Mouse (Mus musculus) liver, embryonic 11.5 days (tissue): ENCODE results near the gene Olfr805. TPM values are rescaled to one million over a fixed set of nuclear protein-coding genes. Genes with fewer than 3 reads are reported as not detected.

Experiments
- ATAC-seq: fragments of 200-750 bp; cut with Nextera tagmentation; replicated peaks from 2 replicates; pipeline ENCODE4 v1.8.0; 2017; ENCODE audit warnings: moderate number of reproducible peaks, mild to moderate bottlenecking, moderate TSS enrichment, moderate library complexity; ENCODE audit not compliant: low FRiP score
- DNase-seq: peaks from one replicate; pipeline ENCODE4 v3.0.0-alpha.2; 2017; ENCODE audit warnings: low spot score
- H3K27ac ChIP-seq: fragments of 300-500 bp; sonication (generic); 2 replicates; pipeline ENCODE4 v1.5.1; 2014; ENCODE audit warnings: mild to moderate bottlenecking, low read depth, low read length, control low read depth
- H3K27me3 ChIP-seq: fragments of 300-500 bp; sonication (generic); replicated peaks from 2 replicates; pipeline ENCODE4 v1.6.1; 2014; ENCODE audit warnings: low read length, mixed read lengths; ENCODE audit not compliant: control insufficient read depth, insufficient read depth
- H3K36me3 ChIP-seq: fragments of 300-500 bp; sonication (generic); 2 replicates; pipeline ENCODE4 v1.6.1; 2014; ENCODE audit warnings: mild to moderate bottlenecking, low read length, moderate library complexity, mixed read lengths; ENCODE audit not compliant: control insufficient read depth, insufficient read depth
- H3K4me1 ChIP-seq: fragments of 300-500 bp; sonication (generic); replicated peaks from 2 replicates; pipeline ENCODE4 v1.6.1; 2014; ENCODE audit warnings: low read length, mixed read lengths; ENCODE audit not compliant: control insufficient read depth, insufficient read depth
- H3K4me2 ChIP-seq: fragments of 300-500 bp; sonication (generic); 2 replicates; pipeline ENCODE4 v1.6.1; 2014; ENCODE audit warnings: mild to moderate bottlenecking, control low read depth, moderate library complexity
- H3K4me3 ChIP-seq: fragments of 300-500 bp; sonication (generic); 2 replicates; pipeline ENCODE4 v1.5.1; 2014; ENCODE audit warnings: low read depth, low read length, control low read depth
- H3K9ac ChIP-seq: fragments of 300-500 bp; sonication (generic); 2 replicates; pipeline ENCODE4 v1.6.1; 2014; ENCODE audit warnings: low read depth, low read length, control low read depth
- H3K9me3 ChIP-seq: fragments of 300-500 bp; sonication (generic); 2 replicates; pipeline ENCODE4 v1.6.1; 2016; ENCODE audit warnings: low read length, inconsistent platforms, mixed read lengths; ENCODE audit not compliant: control insufficient read depth
- WGBS: fragments of 180-500 bp; shearing (Covaris S2); extraction: QIAGEN DNeasy Blood & Tissue Kit; methylation state at CpG from one replicate; pipeline ENCODE4 v1.1.7; 2014; 5-methylcytosine and 5-hydroxymethylcytosine counted together
- polyA plus RNA-seq: library from polyadenylated mRNA; unstranded; fragments of >200 nt; fragmentation: Nextera tagmentation; extraction: Ambion mirVana; gene quantifications from 2 replicates; pipeline ENCODE4 v1.2.1, GENCODE M21; 2014

Gene Olfr805
- polyA plus RNA-seq = not detected in 2 replicates

- 92% methylated on average over 2 of the region's 2 CpGs for WGBS
- H3K9me3 ChIP-seq = no peaks in the 10 kb centered on the region
Measured at GRCm38 (mm10) chr10:129729275-129729674, at the start of gene Olfr805. Olfr805 (minus strand) TSS chr10:129729375.

GRCm38 (mm10) chr10:129778123-129778522 lies 48.9 kb upstream of the Olfr805 start:
- no peak overlapping the region for H3K4me3 ChIP-seq

More at GRCm38 (mm10) chr10:129729275-129729674, at the start of gene Olfr805:
- no peak within 1 kb of the TSS for H3K4me2 ChIP-seq
- no peak within 1 kb of the TSS for H3K27ac ChIP-seq
- H3K4me1 ChIP-seq = no peaks in the 10 kb centered on the region
- DNase-seq (no peak), ATAC-seq (no peak)
- H3K27me3 ChIP-seq = no peaks in the 10 kb centered on the region
- H3K9ac ChIP-seq = no peak within 1 kb of the TSS
- no peak within 1 kb of the TSS for H3K4me3 ChIP-seq
- H3K36me3 ChIP-seq = no peaks in the 10 kb centered on the region

DNA sequence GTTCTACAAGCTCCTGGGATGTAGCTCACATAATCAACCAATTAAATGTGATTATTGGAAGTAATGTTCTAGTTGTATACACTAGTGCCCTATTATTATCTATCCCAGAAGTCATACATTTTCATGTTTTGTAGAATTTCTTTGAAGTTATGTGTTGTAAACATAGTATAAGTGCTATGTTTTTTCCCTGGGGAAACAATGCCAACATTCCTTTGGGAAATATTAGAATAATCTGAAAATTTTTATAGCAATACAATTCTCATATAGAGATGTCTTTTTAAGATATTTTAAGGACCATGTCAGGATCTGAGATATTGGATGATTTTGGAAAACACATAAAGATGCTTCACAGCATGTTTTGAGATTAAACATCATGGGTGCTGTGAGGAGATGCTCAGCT lies 45.2 kb upstream of the Olfr805 start, which contains the start of gene Olfr809:
Olfr809 (plus strand) TSS at position 301 of the 400 bp plus-strand sequence.
- Histone ChIP-seq H3K4me2 (no peak within 1 kb of the TSS), H3K9me3 (no peaks in the 10 kb centered on the region), H3K27ac (no peak within 1 kb of the TSS), H3K4me3 (no peak within 1 kb of the TSS), H3K4me1 (no peaks in the 10 kb centered on the region), H3K36me3 (no peaks in the 10 kb centered on the region), H3K9ac (no peak within 1 kb of the TSS), H3K27me3 (no peaks in the 10 kb centered on the region)
- DNase-seq (no peak), ATAC-seq (no peak)

More at GRCm38 (mm10) chr10:129778123-129778522, 48.9 kb upstream of the Olfr805 start:
- DNase-seq (no peak), ATAC-seq (no peak)
- no peak overlapping the region for H3K9ac ChIP-seq
- no peaks in the 10 kb centered on the region for H3K36me3 ChIP-seq
- H3K4me1 ChIP-seq = no peaks in the 10 kb centered on the region
- H3K9me3 ChIP-seq = no peaks in the 10 kb centered on the region
- H3K27ac ChIP-seq = no peak overlapping the region
- H3K27me3 ChIP-seq = no peaks in the 10 kb centered on the region
- H3K4me2 ChIP-seq = no peak overlapping the region

- H3K27me3 ChIP-seq = no peaks in the 10 kb centered on the region
- 86% methylated on average over 1 of the region's 1 CpGs for WGBS
- ATAC-seq (no peak), DNase-seq (no peak)
- no peaks in the 10 kb centered on the region for H3K9me3 ChIP-seq
- H3K4me3 ChIP-seq = no peak within 1 kb of the TSS
- no peaks in the 10 kb centered on the region for H3K4me1 ChIP-seq
- H3K36me3 ChIP-seq = no peaks in the 10 kb centered on the region
- H3K9ac ChIP-seq = no peak within 1 kb of the TSS
- no peak within 1 kb of the TSS for H3K4me2 ChIP-seq
- no peak within 1 kb of the TSS for H3K27ac ChIP-seq
Measured at GRCm38 (mm10) chr10:129765182-129765581, 36.0 kb upstream of the Olfr805 start, which contains the start of gene Olfr808. Olfr808 (plus strand) TSS chr10:129765482.

GRCm38 (mm10) chr10:129757693-129758092 lies 28.5 kb upstream of the Olfr805 start, which contains the start of gene Olfr807:
Olfr807 (minus strand) TSS chr10:129757793.
- DNase-seq = no peak
- H3K9ac ChIP-seq = no peak within 1 kb of the TSS

GRCm38 (mm10) chr10:129741821-129742220 lies 12.6 kb upstream of the Olfr805 start, which contains the start of gene Olfr806:
Olfr806 (minus strand) TSS chr10:129741921.
- H3K9ac ChIP-seq = no peak within 1 kb of the TSS

More at GRCm38 (mm10) chr10:129757693-129758092, 28.5 kb upstream of the Olfr805 start, which contains the start of gene Olfr807:
- Histone ChIP-seq H3K36me3 (no peaks in the 10 kb centered on the region), H3K4me1 (no peaks in the 10 kb centered on the region), H3K4me3 (no peak within 1 kb of the TSS), H3K9me3 (no peaks in the 10 kb centered on the region), H3K27me3 (no peaks in the 10 kb centered on the region), H3K4me2 (no peak within 1 kb of the TSS), H3K27ac (no peak within 1 kb of the TSS)
- ATAC-seq = no peak
- 80% methylated on average over 1 of the region's 1 CpGs for WGBS

GRCm38 (mm10) chr10:129702910-129703309 lies 26.3 kb downstream of the Olfr805 start, which contains the start of gene Olfr804:
Olfr804 (plus strand) TSS chr10:129703210.
- Histone ChIP-seq H3K4me1 (no peaks in the 10 kb centered on the region), H3K4me2 (no peak within 1 kb of the TSS), H3K9me3 (no peaks in the 10 kb centered on the region), H3K36me3 (no peaks in the 10 kb centered on the region), H3K4me3 (no peak within 1 kb of the TSS), H3K27ac (no peak within 1 kb of the TSS), H3K27me3 (no peaks in the 10 kb centered on the region), H3K9ac (no peak within 1 kb of the TSS)
- DNase-seq (no peak), ATAC-seq (no peak)

More at GRCm38 (mm10) chr10:129741821-129742220, 12.6 kb upstream of the Olfr805 start, which contains the start of gene Olfr806:
- DNase-seq (no peak), ATAC-seq (no peak)
- no peaks in the 10 kb centered on the region for H3K9me3 ChIP-seq
- no peak within 1 kb of the TSS for H3K27ac ChIP-seq
- H3K27me3 ChIP-seq = no peaks in the 10 kb centered on the region
- H3K4me1 ChIP-seq = no peaks in the 10 kb centered on the region
- H3K4me3 ChIP-seq = no peak within 1 kb of the TSS
- no peak within 1 kb of the TSS for H3K4me2 ChIP-seq
- no peaks in the 10 kb centered on the region for H3K36me3 ChIP-seq

DNA sequence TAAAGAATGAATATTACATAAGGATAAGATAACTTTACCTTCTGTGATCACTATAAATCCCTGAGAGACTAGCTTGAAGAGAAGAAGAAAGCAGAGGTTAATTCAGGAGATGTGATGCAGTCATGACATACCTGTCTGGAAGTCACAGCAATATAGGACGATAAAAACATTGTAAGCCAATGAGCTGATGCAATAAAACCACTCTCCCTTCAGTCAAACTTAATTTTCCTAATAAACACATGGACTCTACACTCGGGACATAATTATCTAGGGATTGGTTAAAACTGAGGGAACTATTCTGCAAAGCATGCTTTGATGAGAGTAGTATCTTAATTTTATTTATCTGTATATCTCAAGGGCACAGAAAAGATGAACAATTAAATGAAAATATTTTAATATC lies 35.0 kb downstream of the Olfr805 start, which contains the start of gene Olfr803:
Olfr803 (minus strand) TSS at position 101 of the 400 bp plus-strand sequence.
- ATAC-seq (no peak), DNase-seq (no peak)
- H3K9ac ChIP-seq = no peak within 1 kb of the TSS
- no peak within 1 kb of the TSS for H3K4me2 ChIP-seq
- H3K27ac ChIP-seq = no peak within 1 kb of the TSS
- H3K27me3 ChIP-seq = no peaks in the 10 kb centered on the region
- 74% methylated on average over 2 of the region's 2 CpGs for WGBS
- no peaks in the 10 kb centered on the region for H3K4me1 ChIP-seq
- H3K9me3 ChIP-seq = no peaks in the 10 kb centered on the region
- H3K4me3 ChIP-seq = no peak within 1 kb of the TSS
- H3K36me3 ChIP-seq = no peaks in the 10 kb centered on the region

- Histone ChIP-seq H3K9ac (no peak within 1 kb of the TSS), H3K4me3 (no peak within 1 kb of the TSS), H3K27me3 (no peaks in the 10 kb centered on the region), H3K36me3 (no peaks in the 10 kb centered on the region), H3K27ac (no peak within 1 kb of the TSS), H3K4me2 (no peak within 1 kb of the TSS), H3K4me1 (no peaks in the 10 kb centered on the region), H3K9me3 (no peaks in the 10 kb centered on the region)
- no peak for ATAC-seq
- WGBS = 49% methylated on average over 1 of the region's 1 CpGs
- no peak for DNase-seq
Measured at GRCm38 (mm10) chr10:129688069-129688468, 41.1 kb downstream of the Olfr805 start, which contains the start of gene Olfr802. Olfr802 (minus strand) TSS chr10:129688169.
